Mouse (Mus musculus): ENCODE measurements at regions not wholly inside any gene's neighbourhood (a gene's known extent, or its start where the extent isn't known, plus 50 kb on each side); places are given as distances from the start of the nearest gene placed in this dataset.

DNA sequence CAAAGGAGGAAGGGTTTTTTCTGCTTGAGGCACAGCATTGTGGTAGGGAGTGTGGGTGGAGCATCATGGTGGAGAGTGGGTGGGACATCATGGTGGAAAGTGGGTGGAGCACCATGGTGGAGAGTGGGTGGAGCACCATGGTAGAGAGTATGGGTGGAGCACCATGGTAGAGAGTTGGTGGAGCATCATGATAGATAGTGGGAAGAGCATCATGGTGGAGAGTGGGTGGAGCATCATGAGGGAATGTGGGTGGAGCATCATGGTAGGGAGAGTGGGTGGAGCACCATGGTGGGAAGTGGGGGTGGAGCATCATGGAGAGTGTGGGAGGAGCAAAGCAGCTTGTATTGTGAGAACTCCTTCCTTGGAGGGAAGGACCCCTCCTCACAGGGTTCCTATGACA lies 52.8 kb upstream of the Eln start:
- Histone ChIP-seq H3K27ac (replicated peaks) (no peak overlapping the region), H3K36me3 (replicated peaks) (no peaks in the 10 kb centered on the region), H3K4me1 (0 out of 2 replicates have a peak, but pooled peaks cover 7% of the 10 kb centered on the region), H3K9me3 (peaks cover 9% of the 10 kb centered on the region), H3K27me3 (replicated peaks; ENCODE audit: low read depth, poor library complexity, severe bottlenecking) (0 out of 2 replicates have a peak, but pooled peaks cover 11% of the 10 kb centered on the region), H3K4me3 (no peak overlapping the region)
- DNase-seq (ENCODE audit: low spot score) = no peak

DNA sequence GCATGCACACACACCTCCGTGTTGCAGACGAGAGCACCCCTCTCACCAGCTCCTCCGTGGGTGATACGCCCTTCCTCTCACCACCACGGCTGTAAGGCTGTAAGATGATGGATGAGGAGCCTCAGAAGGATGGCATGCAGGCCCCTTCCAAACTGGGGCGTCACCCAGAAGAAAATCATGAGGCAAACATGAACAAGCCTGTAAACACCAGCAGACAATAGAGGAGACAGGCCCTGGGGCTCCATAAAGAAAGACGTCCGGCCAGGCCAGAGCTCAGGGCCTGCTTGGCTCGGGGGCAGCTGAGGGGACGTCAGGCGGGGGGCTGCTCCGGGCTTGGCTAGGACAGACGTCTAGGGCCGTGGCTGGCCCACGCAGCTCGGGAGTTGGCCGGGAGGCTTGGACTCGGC lies 50.6 kb upstream of the Eln start:
- Histone ChIP-seq H3K27ac (replicated peaks) (0 out of 2 replicates have a peak overlapping the region, but pooled peaks have one; percentile 15), H3K36me3 (replicated peaks) (no peaks in the 10 kb centered on the region), H3K27me3 (replicated peaks; ENCODE audit: low read depth, poor library complexity, severe bottlenecking) (0 out of 2 replicates have a peak, but pooled peaks cover 11% of the 10 kb centered on the region), H3K4me1 (0 out of 2 replicates have a peak, but pooled peaks cover 7% of the 10 kb centered on the region), H3K9me3 (no peaks in the 10 kb centered on the region), H3K4me3 (no peak overlapping the region)
- DNase-seq (ENCODE audit: low spot score) = no peak
- 68% methylated on average over 18 of the region's 18 CpGs for WGBS

Measured in embryonic facial prominence, embryonic 10.5 days (tissue).